15 mouse cellular contexts compared by ENCODE assay signal in the genomic region with DNA sequence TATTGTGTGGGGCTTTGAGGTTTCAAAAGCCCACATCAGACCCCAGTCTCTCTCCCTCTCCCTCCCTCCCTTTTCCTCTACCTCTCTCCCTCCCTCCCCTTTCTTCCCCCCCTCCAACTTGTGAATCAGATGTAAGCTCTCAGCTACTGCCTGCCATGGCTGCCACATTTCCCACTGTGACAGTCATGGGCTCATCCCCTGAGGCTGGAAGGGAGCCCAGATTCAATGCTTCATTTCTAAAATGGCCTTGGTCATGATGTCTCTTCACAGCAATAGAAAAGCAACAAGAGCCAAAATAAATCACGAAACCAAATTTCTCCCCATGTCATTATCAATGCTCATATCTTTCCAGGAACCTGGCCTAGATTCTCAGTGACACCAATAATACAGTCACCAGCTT. TPM values are rescaled to one million over a fixed set of nuclear protein-coding genes. Genes with fewer than 3 reads are reported as not detected.
DNase-seq lines count a peak whose midpoint lies in the region.
"Had no signal": no experiment of that assay in that cellular context is flagged by ENCODE, and none has a peak within 500 bp of the region (broad histone marks: within the 10 kb centered on the region; RNA-seq: fewer than 3 reads in every experiment).

No protein-coding gene starts in this region.

- peak; percentile 28 to 57 for DNase-seq in cerebellum, postnatal 25 days
- no peak for DNase-seq in cerebellum, adult 11-12 months
- DNase-seq in right cerebral cortex, adult 18-20 months = peak; percentile 31
- DNase-seq in right cerebral cortex, postnatal 36 days (ENCODE audit: low spot score in 2 of 2) = no peak
- DNase-seq in adrenal gland, postnatal 10 days = peak; percentile 62
- no peak for DNase-seq in spleen, postnatal 14 days (ENCODE audit: low spot score in 2 of 2)
- no peak for DNase-seq in embryo, embryonic 10 days (ENCODE audit: low spot score)
- DNase-seq: cerebellum, adult 11 months; kidney, postnatal 4 days; thymus, adult 2 months had no signal

RNA-seq across cellular contexts. Expression of gene Cd82, which starts 47.9 kb away (rescaled TPM):
- total RNA-seq in adrenal gland, postnatal 10 days (2021) = 10 to 100 TPM; 44.1 to 47.5 TPM

RNA-seq across cellular contexts. Expression of gene Gm10803, which starts 49.5 kb away (rescaled TPM):
- not detected for total RNA-seq in adrenal gland, postnatal 10 days (2021)
- total RNA-seq: gastrocnemius, adult 18-20 months; gastrocnemius, postnatal 4 days; hematopoietic stem cell, adult 5-6 weeks; layer of hippocampus, postnatal 10 days; left cerebral cortex, postnatal 10 days had no signal

Comparison
In these comparisons a context has a peak if more than half of its experiments do, and no peak if none do; other contexts are left out.
1. DNase-seq: peak in cerebellum, postnatal 25 days (2 of 2), right cerebral cortex, adult 18-20 months (single experiment) and adrenal gland, postnatal 10 days (single experiment); none in cerebellum, adult 11-12 months (single experiment), right cerebral cortex, postnatal 36 days (0 of 2), spleen, postnatal 14 days (0 of 2) and embryo, embryonic 10 days (single experiment).